Mouse (Mus musculus) CD4-positive, CD25-positive, alpha-beta regulatory T cell, adult 2 months (primary cell): ENCODE results near the gene Preb.
A peak's percentile ranks its signal among the peaks of the same experiment; 100 is the strongest.

ENCODE experiments used
- DNase-seq: peaks from one replicate; pipeline ENCODE4 v3.0.0-alpha.2; 2012; ENCODE audit warnings: low read depth, low spot score

Preb gene

GRCm38 (mm10) chr5:30955751-30956150 is 4.4 kb downstream of the Preb start:
- no peak for DNase-seq

- DNase-seq: no peak
Observed at GRCm38 (mm10) chr5:30954556-30954955, 5.6 kb downstream of the Preb start.

GRCm38 (mm10) chr5:30954065-30954464 is 6.1 kb downstream of the Preb start:
- DNase-seq: no peak

GRCm38 (mm10) chr5:30952551-30952950 is 7.6 kb downstream of the Preb start:
- no peak for DNase-seq

GRCm38 (mm10) chr5:30951706-30952105 is 8.5 kb downstream of the Preb start:
- no peak for DNase-seq

GRCm38 (mm10) chr5:30950922-30951321 is 9.2 kb downstream of the Preb start:
- no peak for DNase-seq

- no peak for DNase-seq
Observed at GRCm38 (mm10) chr5:30950451-30950850, 9.7 kb downstream of the Preb start.

- DNase-seq: peak; percentile 94
Observed at GRCm38 (mm10) chr5:30949654-30950326, 10.4 kb downstream of the Preb start.

GRCm38 (mm10) chr5:30948620-30949019 is 11.5 kb downstream of the Preb start:
- no peak for DNase-seq

- peak; percentile 58 for DNase-seq
Observed at GRCm38 (mm10) chr5:30944956-30945781, 15.0 kb downstream of the Preb start, which contains the start of gene Cgref1. TSS of gene Cgref1 (minus strand) at chr5:30945591.

- no peak for DNase-seq
Observed at GRCm38 (mm10) chr5:30944344-30944743, 15.8 kb downstream of the Preb start.

GRCm38 (mm10) chr5:30943004-30943403 is 17.2 kb downstream of the Preb start:
- peak; percentile 58 for DNase-seq

GRCm38 (mm10) chr5:30934725-30935461 is 25.3 kb downstream of the Preb start:
- no peak for DNase-seq

- DNase-seq: no peak
Observed at GRCm38 (mm10) chr5:30933705-30934104, 26.5 kb downstream of the Preb start.

- DNase-seq: no peak
Observed at GRCm38 (mm10) chr5:30931378-30931777, 28.8 kb downstream of the Preb start.

- no peak for DNase-seq
Observed at GRCm38 (mm10) chr5:30930846-30931245, 29.3 kb downstream of the Preb start.

GRCm38 (mm10) chr5:30930121-30930520 is 30.0 kb downstream of the Preb start:
- DNase-seq: peak; percentile 79

GRCm38 (mm10) chr5:30927945-30928529 is 32.1 kb downstream of the Preb start:
- no peak for DNase-seq

- DNase-seq: no peak
Observed at GRCm38 (mm10) chr5:30926073-30926472, 34.1 kb downstream of the Preb start.

- no peak for DNase-seq
Observed at GRCm38 (mm10) chr5:30925217-30925616, 34.9 kb downstream of the Preb start.

- DNase-seq: no peak
Observed at GRCm38 (mm10) chr5:30924614-30925013, 35.5 kb downstream of the Preb start.

- DNase-seq: no peak
Observed at GRCm38 (mm10) chr5:30923119-30923518, 37.0 kb downstream of the Preb start.
